Mouse (Mus musculus): ENCODE measurements around the gene Dhrs13. TPM values are rescaled to one million over a fixed set of nuclear protein-coding genes. Genes with fewer than 3 reads are reported as not detected.

Gene Dhrs13
- polyA plus RNA-seq, 1 experiment from 2014 or later: 18.0 TPM

- no peak overlapping the region for H3K4me2 ChIP-seq
- no peak overlapping the region for H3K9ac ChIP-seq (ENCODE audit: low read length)
- no peaks in the 10 kb centered on the region for H3K27me3 ChIP-seq (ENCODE audit: control insufficient read depth, insufficient read depth, low read length)
- 94% methylated on average over 5 of the region's 5 CpGs for WGBS
- DNase-seq (ENCODE audit: low spot score, missing footprints): no peak
- H3K9me3 ChIP-seq (ENCODE audit: control insufficient read depth, low read length): no peaks in the 10 kb centered on the region
- no peaks in the 10 kb centered on the region for H3K4me1 ChIP-seq (ENCODE audit: control insufficient read depth, insufficient read depth, low read length)
- H3K4me3 ChIP-seq (ENCODE audit: low read depth, low read length): no peak overlapping the region
- peaks cover 34% of the 10 kb centered on the region for H3K36me3 ChIP-seq (ENCODE audit: control insufficient read depth, insufficient read depth, low read length)
- no peak overlapping the region for H3K27ac ChIP-seq (ENCODE audit: low read depth, low read length)
- no peak for ATAC-seq (ENCODE audit: low FRiP score)
Measured at GRCm38 (mm10) chr11:78006446-78006845, 25.6 kb upstream of the Dhrs13 start.

- ATAC-seq (ENCODE audit: low FRiP score) (no peak), DNase-seq (ENCODE audit: low spot score, missing footprints) (peak; percentile 99)
- Histone ChIP-seq H3K27ac (ENCODE audit: low read depth, low read length) (no peak overlapping the region), H3K27me3 (ENCODE audit: control insufficient read depth, insufficient read depth, low read length) (no peaks in the 10 kb centered on the region), H3K4me1 (ENCODE audit: control insufficient read depth, insufficient read depth, low read length) (no peaks in the 10 kb centered on the region), H3K4me2 (no peak overlapping the region), H3K4me3 (ENCODE audit: low read depth, low read length) (no peak overlapping the region), H3K9me3 (ENCODE audit: control insufficient read depth, low read length) (no peaks in the 10 kb centered on the region), H3K36me3 (ENCODE audit: control insufficient read depth, insufficient read depth, low read length) (peaks cover 52% of the 10 kb centered on the region), H3K9ac (ENCODE audit: low read length) (no peak overlapping the region)
- 26% methylated on average over 4 of the region's 4 CpGs for WGBS
Measured at GRCm38 (mm10) chr11:78019676-78020075, 12.4 kb upstream of the Dhrs13 start.

GRCm38 (mm10) chr11:78023607-78024006 is 8.5 kb upstream of the Dhrs13 start:
- ATAC-seq (ENCODE audit: low FRiP score) (no peak), DNase-seq (ENCODE audit: low spot score, missing footprints) (peak; percentile 95)
- Histone ChIP-seq H3K4me2 (no peak overlapping the region), H3K4me3 (ENCODE audit: low read depth, low read length) (no peak overlapping the region), H3K9ac (ENCODE audit: low read length) (no peak overlapping the region), H3K27ac (ENCODE audit: low read depth, low read length) (no peak overlapping the region), H3K9me3 (ENCODE audit: control insufficient read depth, low read length) (no peaks in the 10 kb centered on the region), H3K4me1 (ENCODE audit: control insufficient read depth, insufficient read depth, low read length) (no peaks in the 10 kb centered on the region), H3K27me3 (ENCODE audit: control insufficient read depth, insufficient read depth, low read length) (no peaks in the 10 kb centered on the region), H3K36me3 (ENCODE audit: control insufficient read depth, insufficient read depth, low read length) (peaks cover 50% of the 10 kb centered on the region)
- WGBS: 84% methylated on average over 8 of the region's 8 CpGs

GRCm38 (mm10) chr11:78029240-78029639 is 2.8 kb upstream of the Dhrs13 start:
- peaks cover 9% of the 10 kb centered on the region; the same call in 1 of the 2 replicates for H3K4me1 ChIP-seq (ENCODE audit: control insufficient read depth, insufficient read depth, low read length)
- ATAC-seq (ENCODE audit: low FRiP score) (no peak), DNase-seq (ENCODE audit: low spot score, missing footprints) (no peak)
- no peaks in the 10 kb centered on the region for H3K27me3 ChIP-seq (ENCODE audit: control insufficient read depth, insufficient read depth, low read length)
- H3K4me3 ChIP-seq (ENCODE audit: low read depth, low read length): no peak overlapping the region
- H3K9ac ChIP-seq (ENCODE audit: low read length): no peak overlapping the region
- H3K9me3 ChIP-seq (ENCODE audit: control insufficient read depth, low read length): no peaks in the 10 kb centered on the region
- 90% methylated on average over 8 of the region's 8 CpGs for WGBS
- no peak overlapping the region for H3K4me2 ChIP-seq
- H3K36me3 ChIP-seq (ENCODE audit: control insufficient read depth, insufficient read depth, low read length): peaks cover 28% of the 10 kb centered on the region
- no peak overlapping the region for H3K27ac ChIP-seq (ENCODE audit: low read depth, low read length)

GRCm38 (mm10) chr11:78030600-78030999 is 1.5 kb upstream of the Dhrs13 start:
- Histone ChIP-seq H3K4me3 (ENCODE audit: low read depth, low read length) (no peak overlapping the region), H3K4me1 (ENCODE audit: control insufficient read depth, insufficient read depth, low read length) (peaks cover 9% of the 10 kb centered on the region; the same call in 1 of the 2 replicates), H3K4me2 (no peak overlapping the region), H3K27me3 (ENCODE audit: control insufficient read depth, insufficient read depth, low read length) (no peaks in the 10 kb centered on the region), H3K9me3 (ENCODE audit: control insufficient read depth, low read length) (no peaks in the 10 kb centered on the region), H3K27ac (ENCODE audit: low read depth, low read length) (no peak overlapping the region), H3K9ac (ENCODE audit: low read length) (no peak overlapping the region), H3K36me3 (ENCODE audit: control insufficient read depth, insufficient read depth, low read length) (peaks cover 23% of the 10 kb centered on the region)
- no peak for ATAC-seq (ENCODE audit: low FRiP score)
- WGBS: 80% methylated on average over 2 of the region's 2 CpGs
- no peak for DNase-seq (ENCODE audit: low spot score, missing footprints)

GRCm38 (mm10) chr11:78031389-78031788 is 691 bp upstream of the Dhrs13 start:
- Histone ChIP-seq H3K4me2 (peak overlapping the region; percentile 91; the same call in 1 of the 2 replicates), H3K36me3 (ENCODE audit: control insufficient read depth, insufficient read depth, low read length) (peaks cover 20% of the 10 kb centered on the region; the same call in 1 of the 2 replicates), H3K9ac (ENCODE audit: low read length) (0 out of 2 replicates have a peak overlapping the region, but pooled peaks have one; percentile 7), H3K4me1 (ENCODE audit: control insufficient read depth, insufficient read depth, low read length) (peaks cover 9% of the 10 kb centered on the region; the same call in 1 of the 2 replicates), H3K9me3 (ENCODE audit: control insufficient read depth, low read length) (no peaks in the 10 kb centered on the region), H3K27ac (ENCODE audit: low read depth, low read length) (no peak overlapping the region), H3K4me3 (ENCODE audit: low read depth, low read length) (peak overlapping the region; percentile 68; the same call in 1 of the 2 replicates), H3K27me3 (ENCODE audit: control insufficient read depth, insufficient read depth, low read length) (no peaks in the 10 kb centered on the region)
- DNase-seq (ENCODE audit: low spot score, missing footprints) (no peak), ATAC-seq (ENCODE audit: low FRiP score) (no peak)
- WGBS: 44% methylated on average over 6 of the region's 6 CpGs

- WGBS: 9% methylated on average over 5 of the region's 5 CpGs
- ATAC-seq (ENCODE audit: low FRiP score) (no peak), DNase-seq (ENCODE audit: low spot score, missing footprints) (peak; percentile 85)
- Histone ChIP-seq H3K9ac (ENCODE audit: low read length) (peak overlapping the region; percentile 82), H3K27ac (ENCODE audit: low read depth, low read length) (peak overlapping the region; percentile 79; the same call in 1 of the 2 replicates), H3K4me1 (ENCODE audit: control insufficient read depth, insufficient read depth, low read length) (peaks cover 12% of the 10 kb centered on the region), H3K4me2 (peak overlapping the region; percentile 91), H3K4me3 (ENCODE audit: low read depth, low read length) (peak overlapping the region; percentile 68), H3K27me3 (ENCODE audit: control insufficient read depth, insufficient read depth, low read length) (no peaks in the 10 kb centered on the region), H3K9me3 (ENCODE audit: control insufficient read depth, low read length) (no peaks in the 10 kb centered on the region), H3K36me3 (ENCODE audit: control insufficient read depth, insufficient read depth, low read length) (peaks cover 12% of the 10 kb centered on the region; the same call in 1 of the 2 replicates)
Measured at GRCm38 (mm10) chr11:78032809-78033195, 722 bp downstream of the Dhrs13 start.

- peaks cover 19% of the 10 kb centered on the region for H3K4me1 ChIP-seq (ENCODE audit: control insufficient read depth, insufficient read depth, low read length)
- WGBS: 95% methylated on average over 23 of the region's 23 CpGs
Measured at GRCm38 (mm10) chr11:78033931-78034617, 2.0 kb downstream of the Dhrs13 start.

GRCm38 (mm10) chr11:78036791-78037190 is 4.7 kb downstream of the Dhrs13 start:
- H3K9me3 ChIP-seq (ENCODE audit: control insufficient read depth, low read length): no peaks in the 10 kb centered on the region
- DNase-seq (ENCODE audit: low spot score, missing footprints) (no peak), ATAC-seq (ENCODE audit: low FRiP score) (no peak)
- H3K4me1 ChIP-seq (ENCODE audit: control insufficient read depth, insufficient read depth, low read length): peaks cover 18% of the 10 kb centered on the region
- H3K4me2 ChIP-seq: no peak overlapping the region
- 84% methylated on average over 10 of the region's 10 CpGs for WGBS
- H3K27me3 ChIP-seq (ENCODE audit: control insufficient read depth, insufficient read depth, low read length): no peaks in the 10 kb centered on the region
- no peak overlapping the region for H3K9ac ChIP-seq (ENCODE audit: low read length)
- H3K4me3 ChIP-seq (ENCODE audit: low read depth, low read length): no peak overlapping the region
- peaks cover 4% of the 10 kb centered on the region; the same call in 1 of the 2 replicates for H3K36me3 ChIP-seq (ENCODE audit: control insufficient read depth, insufficient read depth, low read length)
- no peak overlapping the region for H3K27ac ChIP-seq (ENCODE audit: low read depth, low read length)

More at GRCm38 (mm10) chr11:78033931-78034617, 2.0 kb downstream of the Dhrs13 start:
- H3K4me2 ChIP-seq: no peak overlapping the region
- no peak overlapping the region for H3K9ac ChIP-seq (ENCODE audit: low read length)
- no peaks in the 10 kb centered on the region for H3K9me3 ChIP-seq (ENCODE audit: control insufficient read depth, low read length)
- peaks cover 4% of the 10 kb centered on the region; the same call in 1 of the 2 replicates for H3K36me3 ChIP-seq (ENCODE audit: control insufficient read depth, insufficient read depth, low read length)
- no peak for DNase-seq (ENCODE audit: low spot score, missing footprints)
- H3K4me3 ChIP-seq (ENCODE audit: low read depth, low read length): no peak overlapping the region
- no peak for ATAC-seq (ENCODE audit: low FRiP score)
- no peaks in the 10 kb centered on the region for H3K27me3 ChIP-seq (ENCODE audit: control insufficient read depth, insufficient read depth, low read length)
- no peak overlapping the region for H3K27ac ChIP-seq (ENCODE audit: low read depth, low read length)

All from midbrain, embryonic 11.5 days (tissue).